Mouse (Mus musculus): ENCODE results near the gene Ankrd13d. TPM values are rescaled to one million over a fixed set of nuclear protein-coding genes. Genes with fewer than 3 reads are reported as not detected.
"Not testable (repeated sequence)": the region's sequence is repeated elsewhere in the genome, so short reads cannot be mapped to it uniquely, and the experiment has no call there.

Ankrd13d gene
- total and polyA plus RNA-seq, 2 experiments from 2014 or later = 0.40 to 2.1 TPM

GRCm38 (mm10) chr19:4261038-4261698 lies 21.8 kb downstream of the Ankrd13d start:
- WGBS = 63% methylated on average over 8 of the region's 8 CpGs
- no peak overlapping the region for H3K4me2 ChIP-seq (ENCODE audit: low read depth, low read length)

GRCm38 (mm10) chr19:4257897-4258252 lies 25.1 kb downstream of the Ankrd13d start:
- TF ChIP-seq EP300 (IDR thresholded peaks at IDR 0.05; ENCODE audit: low read depth) (no peak), CTCF (IDR thresholded peaks at IDR 0.05; ENCODE audit: low read depth) (no peak)
- Histone ChIP-seq H3K27ac (ENCODE audit: low read depth) (peak overlapping the region; percentile 39; the same call in 1 of the 2 replicates), H3K9me3 (replicated peaks; ENCODE audit: control insufficient read depth, low read length) (no peaks in the 10 kb centered on the region), H3K9ac (replicated peaks; ENCODE audit: low read depth, low read length) (peak overlapping the region; percentile 32; the same call in 1 of the 2 replicates), H3K4me2 (ENCODE audit: low read depth, low read length) (peak overlapping the region; percentile 89), H3K4me3 (ENCODE audit: low read depth, low read length) (peak overlapping the region; percentile 70), H3K27me3 (ENCODE audit: control insufficient read depth, insufficient read depth, low read length) (no peaks in the 10 kb centered on the region), H3K36me3 (replicated peaks; ENCODE audit: control insufficient read depth, insufficient read depth, low read length) (no peaks in the 10 kb centered on the region), H3K4me1 (ENCODE audit: control insufficient read depth, insufficient read depth) (0 out of 2 replicates have a peak, but pooled peaks cover 3% of the 10 kb centered on the region)
- 18% methylated on average over 12 of the region's 12 CpGs for WGBS
- ATAC-seq (ENCODE audit: insufficient read depth, low read depth) (no peak), DNase-seq (ENCODE audit: low spot score) (no peak)

More at GRCm38 (mm10) chr19:4261038-4261698, 21.8 kb downstream of the Ankrd13d start:
- Histone ChIP-seq H3K27ac (ENCODE audit: low read depth) (no peak overlapping the region), H3K36me3 (replicated peaks; ENCODE audit: control insufficient read depth, insufficient read depth, low read length) (no peaks in the 10 kb centered on the region), H3K4me1 (ENCODE audit: control insufficient read depth, insufficient read depth) (no peaks in the 10 kb centered on the region), H3K4me3 (ENCODE audit: low read depth, low read length) (no peak overlapping the region), H3K9ac (replicated peaks; ENCODE audit: low read depth, low read length) (no peak overlapping the region), H3K27me3 (ENCODE audit: control insufficient read depth, insufficient read depth, low read length) (no peaks in the 10 kb centered on the region), H3K9me3 (replicated peaks; ENCODE audit: control insufficient read depth, low read length) (no peaks in the 10 kb centered on the region)
- TF ChIP-seq CTCF (IDR thresholded peaks at IDR 0.05; ENCODE audit: low read depth) (peak; percentile 28; the same call in 1 of the 2 replicates), EP300 (IDR thresholded peaks at IDR 0.05; ENCODE audit: low read depth) (no peak)
- no peak for ATAC-seq (ENCODE audit: insufficient read depth, low read depth)
- DNase-seq (ENCODE audit: low spot score) = no peak

- Histone ChIP-seq H3K4me2 (ENCODE audit: low read depth, low read length) (peak overlapping the region; percentile 89), H3K4me1 (ENCODE audit: control insufficient read depth, insufficient read depth) (0 out of 2 replicates have a peak, but pooled peaks cover 3% of the 10 kb centered on the region), H3K9ac (replicated peaks; ENCODE audit: low read depth, low read length) (peak overlapping the region; percentile 32; the same call in 1 of the 2 replicates), H3K9me3 (replicated peaks; ENCODE audit: control insufficient read depth, low read length) (no peaks in the 10 kb centered on the region), H3K27ac (ENCODE audit: low read depth) (peak overlapping the region; percentile 39; the same call in 1 of the 2 replicates), H3K4me3 (ENCODE audit: low read depth, low read length) (peak overlapping the region; percentile 70), H3K27me3 (ENCODE audit: control insufficient read depth, insufficient read depth, low read length) (no peaks in the 10 kb centered on the region), H3K36me3 (replicated peaks; ENCODE audit: control insufficient read depth, insufficient read depth, low read length) (no peaks in the 10 kb centered on the region)
- DNase-seq (ENCODE audit: low spot score) (peak; percentile 95), ATAC-seq (ENCODE audit: insufficient read depth, low read depth) (peak; percentile 93)
- TF ChIP-seq CTCF (IDR thresholded peaks at IDR 0.05; ENCODE audit: low read depth) (peak; percentile 96), EP300 (IDR thresholded peaks at IDR 0.05; ENCODE audit: low read depth) (no peak)
- WGBS = under 1% methylated on average over 41 of the region's 41 CpGs
These were observed 25.6 kb downstream of the Ankrd13d start for GRCm38 (mm10) chr19:4257216-4257896.

GRCm38 (mm10) chr19:4255583-4256162 lies 27.3 kb downstream of the Ankrd13d start:
- ATAC-seq (ENCODE audit: insufficient read depth, low read depth) (no peak), DNase-seq (ENCODE audit: low spot score) (no peak)
- Histone ChIP-seq H3K36me3 (replicated peaks; ENCODE audit: control insufficient read depth, insufficient read depth, low read length) (no peaks in the 10 kb centered on the region), H3K4me1 (ENCODE audit: control insufficient read depth, insufficient read depth) (0 out of 2 replicates have a peak, but pooled peaks cover 3% of the 10 kb centered on the region), H3K9ac (replicated peaks; ENCODE audit: low read depth, low read length) (no peak overlapping the region), H3K27ac (ENCODE audit: low read depth) (no peak overlapping the region), H3K9me3 (replicated peaks; ENCODE audit: control insufficient read depth, low read length) (no peaks in the 10 kb centered on the region), H3K4me2 (ENCODE audit: low read depth, low read length) (no peak overlapping the region), H3K27me3 (ENCODE audit: control insufficient read depth, insufficient read depth, low read length) (no peaks in the 10 kb centered on the region), H3K4me3 (ENCODE audit: low read depth, low read length) (no peak overlapping the region)
- TF ChIP-seq EP300 (IDR thresholded peaks at IDR 0.05; ENCODE audit: low read depth) (no peak), CTCF (IDR thresholded peaks at IDR 0.05; ENCODE audit: low read depth) (0 out of 2 replicates have a peak, but pooled peaks have one; percentile 19)
- 76% methylated on average over 11 of the region's 11 CpGs for WGBS

- Histone ChIP-seq H3K9ac (replicated peaks; ENCODE audit: low read depth, low read length) (no peak overlapping the region), H3K27me3 (ENCODE audit: control insufficient read depth, insufficient read depth, low read length) (no peaks in the 10 kb centered on the region)
- no peak for DNase-seq (ENCODE audit: low spot score)
These were observed 28.7 kb downstream of the Ankrd13d start for GRCm38 (mm10) chr19:4254230-4254629.

GRCm38 (mm10) chr19:4248683-4249082 lies 34.3 kb downstream of the Ankrd13d start:
- not testable (repeated sequence) for H3K4me1 ChIP-seq (ENCODE audit: control insufficient read depth, insufficient read depth); H3K4me2 ChIP-seq (ENCODE audit: low read depth, low read length); H3K27me3 ChIP-seq (ENCODE audit: control insufficient read depth, insufficient read depth, low read length); H3K9ac ChIP-seq (replicated peaks; ENCODE audit: low read depth, low read length); H3K9me3 ChIP-seq (replicated peaks; ENCODE audit: control insufficient read depth, low read length); DNase-seq (ENCODE audit: low spot score); H3K36me3 ChIP-seq (replicated peaks; ENCODE audit: control insufficient read depth, insufficient read depth, low read length); ATAC-seq (ENCODE audit: insufficient read depth, low read depth); H3K27ac ChIP-seq (ENCODE audit: low read depth); H3K4me3 ChIP-seq (ENCODE audit: low read depth, low read length)
- WGBS = 79% methylated on average over 1 of the region's 1 CpGs

More at GRCm38 (mm10) chr19:4254230-4254629, 28.7 kb downstream of the Ankrd13d start:
- Histone ChIP-seq H3K9me3 (replicated peaks; ENCODE audit: control insufficient read depth, low read length) (no peaks in the 10 kb centered on the region), H3K4me3 (ENCODE audit: low read depth, low read length) (no peak overlapping the region), H3K4me1 (ENCODE audit: control insufficient read depth, insufficient read depth) (0 out of 2 replicates have a peak, but pooled peaks cover 3% of the 10 kb centered on the region), H3K36me3 (replicated peaks; ENCODE audit: control insufficient read depth, insufficient read depth, low read length) (no peaks in the 10 kb centered on the region), H3K27ac (ENCODE audit: low read depth) (no peak overlapping the region), H3K4me2 (ENCODE audit: low read depth, low read length) (no peak overlapping the region)
- ATAC-seq (ENCODE audit: insufficient read depth, low read depth) = no peak
- TF ChIP-seq CTCF (IDR thresholded peaks at IDR 0.05; ENCODE audit: low read depth) = no peak
- no peak for TF ChIP-seq EP300 (IDR thresholded peaks at IDR 0.05; ENCODE audit: low read depth)
- WGBS = 83% methylated on average over 7 of the region's 7 CpGs

Data from heart, postnatal 0 days (tissue).